Mouse (Mus musculus): ENCODE measurements around the gene Tmem206.

The Tmem206 gene

GRCm38 (mm10) chr1:191350355-191350754 lies 24.6 kb downstream of the Tmem206 start:
- DNase-seq (ENCODE audit: low spot score in 2 of 2): no peak

- peak in 1 of 2 experiments; percentile 36 for DNase-seq (ENCODE audit: low spot score in 2 of 2)
Observed at GRCm38 (mm10) chr1:191352786-191353488, 27.2 kb downstream of the Tmem206 start.

GRCm38 (mm10) chr1:191353836-191354235 lies 28.1 kb downstream of the Tmem206 start:
- DNase-seq (ENCODE audit: low spot score in 2 of 2): no peak

- no peak for DNase-seq (ENCODE audit: low spot score in 2 of 2)
Observed at GRCm38 (mm10) chr1:191356936-191357335, 31.2 kb downstream of the Tmem206 start.

GRCm38 (mm10) chr1:191359478-191359877 lies 33.8 kb downstream of the Tmem206 start:
- no peak for DNase-seq (ENCODE audit: low spot score in 2 of 2)

GRCm38 (mm10) chr1:191362412-191362811 lies 36.7 kb downstream of the Tmem206 start:
- DNase-seq (ENCODE audit: low spot score in 2 of 2): no peak

GRCm38 (mm10) chr1:191364477-191364876 lies 38.8 kb downstream of the Tmem206 start:
- DNase-seq (ENCODE audit: low spot score in 2 of 2): no peak

- no peak for DNase-seq (ENCODE audit: low spot score in 2 of 2)
Observed at GRCm38 (mm10) chr1:191368193-191368592, 42.5 kb downstream of the Tmem206 start.

- no peak for DNase-seq (ENCODE audit: low spot score in 2 of 2)
Observed at GRCm38 (mm10) chr1:191369140-191369539, 43.4 kb downstream of the Tmem206 start.

- DNase-seq (ENCODE audit: low spot score in 2 of 2): no peak
Observed at GRCm38 (mm10) chr1:191374993-191375643, 49.4 kb downstream of the Tmem206 start.

GRCm38 (mm10) chr1:191375644-191375998 lies 49.9 kb downstream of the Tmem206 start:
- no peak for DNase-seq (ENCODE audit: low spot score in 2 of 2)

GRCm38 (mm10) chr1:191378080-191378479 lies 52.4 kb downstream of the Tmem206 start:
- no peak for DNase-seq (ENCODE audit: low spot score in 2 of 2)

GRCm38 (mm10) chr1:191380843-191381242 lies 55.1 kb downstream of the Tmem206 start:
- no peak for DNase-seq (ENCODE audit: low spot score in 2 of 2)

- no peak for DNase-seq (ENCODE audit: low spot score in 2 of 2)
Observed at GRCm38 (mm10) chr1:191381955-191382736, 56.4 kb downstream of the Tmem206 start.

- DNase-seq (ENCODE audit: low spot score in 2 of 2): no peak
Observed at GRCm38 (mm10) chr1:191384786-191385430, 59.2 kb downstream of the Tmem206 start.

- DNase-seq (ENCODE audit: low spot score in 2 of 2): peak in 1 of 2 experiments; percentile 44
Observed at GRCm38 (mm10) chr1:191391311-191391710, 65.6 kb downstream of the Tmem206 start.

- no peak for DNase-seq (ENCODE audit: low spot score in 2 of 2)
Observed at GRCm38 (mm10) chr1:191393536-191393935, 67.8 kb downstream of the Tmem206 start.

GRCm38 (mm10) chr1:191394126-191394525 lies 68.4 kb downstream of the Tmem206 start:
- no peak for DNase-seq (ENCODE audit: low spot score in 2 of 2)

GRCm38 (mm10) chr1:191395200-191395599 lies 69.5 kb downstream of the Tmem206 start:
- DNase-seq (ENCODE audit: low spot score in 2 of 2): no peak

GRCm38 (mm10) chr1:191395871-191396433 lies 70.2 kb downstream of the Tmem206 start:
- no peak for DNase-seq (ENCODE audit: low spot score in 2 of 2)

GRCm38 (mm10) chr1:191396446-191396845 lies 70.7 kb downstream of the Tmem206 start:
- peak; percentile 30 to 33 for DNase-seq (ENCODE audit: low spot score in 2 of 2)
